Mouse (Mus musculus) liver, embryonic 14.5 days (tissue): Measurements from ENCODE around the gene Fuk.

ENCODE experiments used
- CTCF ChIP-seq: IDR thresholded peaks from 2 replicates; pipeline ENCODE4 v1.5.1; 2016; ENCODE audit warnings: antibody characterized with exemption, low read depth, control low read depth
- EP300 ChIP-seq: IDR thresholded peaks from 2 replicates; pipeline ENCODE4 v1.6.1; 2016; ENCODE audit warnings: antibody characterized with exemption, low read depth

DNA sequence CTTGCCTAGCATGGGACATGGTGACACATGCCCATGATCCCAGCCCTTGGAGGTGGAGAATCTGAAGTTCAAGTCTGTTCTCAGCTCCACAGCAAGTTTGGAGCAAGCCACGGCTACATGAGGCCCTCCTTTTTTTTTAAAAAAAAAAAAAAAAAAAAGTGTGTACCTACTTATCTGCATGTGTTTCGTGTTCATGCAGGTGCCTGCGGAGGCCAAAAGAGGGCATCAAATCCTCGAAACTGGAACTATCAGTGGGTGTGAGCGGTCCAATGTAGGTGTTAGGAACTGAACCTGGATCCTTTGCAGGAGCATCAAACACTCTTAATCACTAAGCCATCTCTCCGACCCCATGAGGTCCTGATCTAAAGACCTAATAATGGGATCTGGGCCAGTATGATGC lies 4.8 kb downstream of the Fuk start:
- no peak for TF ChIP-seq CTCF
- no peak for TF ChIP-seq EP300
